Mouse (Mus musculus) intestine, postnatal 0 days (tissue): ENCODE results near the gene Cd19. TPM values are rescaled to one million over a fixed set of nuclear protein-coding genes. Genes with fewer than 3 reads are reported as not detected.
A peak's percentile ranks its signal among the peaks of the same experiment; 100 is the strongest.

Experiments used
- ATAC-seq: fragments of 200-750 bp; cut with Nextera tagmentation; 2 replicates; pipeline ENCODE4 v1.8.0; 2017; ENCODE audit warnings: mild to moderate bottlenecking, moderate TSS enrichment, moderate library complexity
- H3K27ac ChIP-seq: fragments of 300-500 bp; sonication (generic); 2 replicates; pipeline ENCODE4 v1.5.1; 2014; ENCODE audit warnings: mild to moderate bottlenecking, low read depth, low read length, moderate library complexity
- H3K27me3 ChIP-seq: fragments of 300-500 bp; sonication (generic); replicated peaks from 2 replicates; pipeline ENCODE4 v1.6.1; 2014; ENCODE audit warnings: low read length, mixed read lengths; ENCODE audit not compliant: control insufficient read depth, insufficient read depth
- H3K36me3 ChIP-seq: fragments of 300-500 bp; sonication (generic); 2 replicates; pipeline ENCODE4 v1.6.1; 2014; ENCODE audit warnings: mild to moderate bottlenecking, moderate library complexity; ENCODE audit not compliant: control insufficient read depth, insufficient read depth
- H3K4me1 ChIP-seq: fragments of 300-500 bp; sonication (generic); replicated peaks from 2 replicates; pipeline ENCODE4 v1.6.1; 2014; ENCODE audit warnings: antibody characterized with exemption, low read length, mixed read lengths; ENCODE audit not compliant: control insufficient read depth, insufficient read depth
- H3K4me2 ChIP-seq: fragments of 300-500 bp; sonication (generic); replicated peaks from 2 replicates; pipeline ENCODE4 v1.6.1; 2014; ENCODE audit warnings: low read depth, mild to moderate bottlenecking, moderate library complexity
- H3K4me3 ChIP-seq: fragments of 300-500 bp; sonication (generic); 2 replicates; pipeline ENCODE4 v1.5.1; 2014; ENCODE audit warnings: low read depth, low read length
- H3K9ac ChIP-seq: fragments of 300-500 bp; sonication (generic); 2 replicates; pipeline ENCODE4 v1.6.1; 2014; ENCODE audit warnings: mild to moderate bottlenecking, low read depth, low read length
- H3K9me3 ChIP-seq: fragments of 300-500 bp; sonication (generic); 2 replicates; pipeline ENCODE4 v1.6.1; 2016; ENCODE audit warnings: mixed run types; ENCODE audit not compliant: control insufficient read depth
- CTCF ChIP-seq: sonication (generic); IDR thresholded peaks from 2 replicates; pipeline ENCODE4 v1.5.1; 2016; ENCODE audit warnings: low read depth, mild to moderate bottlenecking, control low read depth, antibody characterized with exemption, moderate library complexity
- WGBS: fragments of 180-500 bp; shearing (Covaris S2); extraction: QIAGEN DNeasy Blood & Tissue Kit; methylation state at CpG from one replicate; pipeline ENCODE4 v1.1.7; 2014; 5-methylcytosine and 5-hydroxymethylcytosine counted together
- polyA plus RNA-seq: library from polyadenylated mRNA; unstranded; fragments of >200 nt; fragmentation: Nextera tagmentation; extraction: Ambion mirVana; gene quantifications from 2 replicates; pipeline ENCODE4 v1.2.1, GENCODE M21; 2015

The Cd19 gene
- polyA plus RNA-seq, 1 experiment from 2014 or later, result 0.07 TPM

GRCm38 (mm10) chr7:126443997-126444396, 29.3 kb upstream of the Cd19 start:
- no peaks in the 10 kb centered on the region for H3K27me3 ChIP-seq
- no peak for TF ChIP-seq CTCF

DNA sequence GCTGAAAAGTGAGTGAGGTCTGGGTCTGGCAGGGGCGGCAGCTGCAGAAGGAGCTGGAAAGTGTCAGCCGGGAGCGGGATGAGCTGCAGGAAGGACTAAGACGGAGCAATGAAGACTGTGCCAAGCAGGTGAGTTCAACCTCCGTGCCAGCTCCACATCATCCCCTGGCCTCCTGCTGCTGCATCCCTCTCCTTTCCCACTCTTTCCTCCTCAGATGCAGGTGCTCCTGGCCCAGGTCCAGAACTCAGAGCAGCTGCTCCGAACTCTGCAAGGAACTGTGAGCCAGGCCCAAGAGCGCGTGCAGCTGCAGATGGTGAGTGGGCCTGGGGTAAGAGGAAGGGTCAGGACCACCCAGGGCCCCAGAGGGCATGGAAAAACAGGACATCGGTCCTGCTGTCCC, 25.4 kb upstream of the Cd19 start:
- H3K4me2 ChIP-seq, result no peak overlapping the region
- H3K36me3 ChIP-seq, result peaks cover 30% of the 10 kb centered on the region
- no peaks in the 10 kb centered on the region for H3K27me3 ChIP-seq
- WGBS, result 81% methylated on average over 9 of the region's 9 CpGs
- no peak overlapping the region for H3K9ac ChIP-seq
- H3K9me3 ChIP-seq, result no peaks in the 10 kb centered on the region
- ATAC-seq, result no peak
- H3K27ac ChIP-seq, result no peak overlapping the region
- H3K4me1 ChIP-seq, result no peaks in the 10 kb centered on the region
- H3K4me3 ChIP-seq, result no peak overlapping the region
- no peak for TF ChIP-seq CTCF

More at GRCm38 (mm10) chr7:126443997-126444396, 29.3 kb upstream of the Cd19 start:
- WGBS, result 94% methylated on average over 10 of the region's 10 CpGs
- Histone ChIP-seq H3K36me3 (peaks cover 39% of the 10 kb centered on the region), H3K4me2 (no peak overlapping the region), H3K4me1 (no peaks in the 10 kb centered on the region), H3K9ac (no peak overlapping the region), H3K4me3 (no peak overlapping the region), H3K27ac (no peak overlapping the region), H3K9me3 (no peaks in the 10 kb centered on the region)
- no peak for ATAC-seq

- no peak overlapping the region for H3K4me3 ChIP-seq
- no peaks in the 10 kb centered on the region for H3K4me1 ChIP-seq
- H3K9me3 ChIP-seq, result no peaks in the 10 kb centered on the region
- no peak overlapping the region for H3K27ac ChIP-seq
- H3K27me3 ChIP-seq, result no peaks in the 10 kb centered on the region
- H3K4me2 ChIP-seq, result no peak overlapping the region
- no peak for ATAC-seq
- peaks cover 26% of the 10 kb centered on the region; the same call in 1 of the 2 replicates for H3K36me3 ChIP-seq
- 17% methylated on average over 8 of the region's 8 CpGs for WGBS
- TF ChIP-seq CTCF, result peak; percentile 94
- no peak overlapping the region for H3K9ac ChIP-seq
Observed at GRCm38 (mm10) chr7:126436851-126437250, 22.2 kb upstream of the Cd19 start.

- no peak overlapping the region for H3K27ac ChIP-seq
- no peaks in the 10 kb centered on the region for H3K27me3 ChIP-seq
- no peak overlapping the region for H3K9ac ChIP-seq
- ATAC-seq, result no peak
- no peak overlapping the region for H3K4me3 ChIP-seq
- no peak overlapping the region for H3K4me2 ChIP-seq
- WGBS, result 84% methylated on average over 3 of the region's 3 CpGs
- no peaks in the 10 kb centered on the region for H3K4me1 ChIP-seq
- H3K36me3 ChIP-seq, result peaks cover 27% of the 10 kb centered on the region; the same call in 1 of the 2 replicates
- no peaks in the 10 kb centered on the region for H3K9me3 ChIP-seq
- no peak for TF ChIP-seq CTCF
Observed at GRCm38 (mm10) chr7:126435801-126436200, 21.1 kb upstream of the Cd19 start.

DNA sequence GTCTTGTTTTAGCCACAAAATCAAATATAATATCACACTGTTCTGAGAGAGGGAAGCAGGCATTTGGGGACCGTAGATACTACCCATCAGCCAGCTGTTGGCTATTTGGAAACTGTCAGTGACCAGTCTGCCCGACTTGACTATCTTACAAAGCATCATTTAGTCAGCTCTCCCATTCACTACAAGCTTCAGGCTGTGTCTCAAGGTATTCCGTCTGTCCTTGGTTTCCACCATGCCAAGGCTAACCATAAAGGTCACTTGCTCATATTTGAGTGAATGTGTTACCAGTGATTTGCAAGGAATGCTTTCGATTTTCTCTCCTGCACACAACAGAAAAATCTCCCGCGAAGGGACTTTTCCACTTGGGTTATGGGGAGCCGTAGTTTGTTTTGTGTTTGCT, 20.0 kb upstream of the Cd19 start:
- peaks cover 22% of the 10 kb centered on the region; the same call in 1 of the 2 replicates for H3K36me3 ChIP-seq
- TF ChIP-seq CTCF, result no peak
- no peaks in the 10 kb centered on the region for H3K27me3 ChIP-seq
- H3K4me2 ChIP-seq, result no peak overlapping the region
- no peak overlapping the region for H3K27ac ChIP-seq
- no peak overlapping the region for H3K9ac ChIP-seq
- no peak for ATAC-seq
- H3K9me3 ChIP-seq, result no peaks in the 10 kb centered on the region
- WGBS, result 90% methylated on average over 7 of the region's 7 CpGs
- no peak overlapping the region for H3K4me3 ChIP-seq
- peaks cover 2% of the 10 kb centered on the region; the same call in 1 of the 2 replicates for H3K4me1 ChIP-seq

DNA sequence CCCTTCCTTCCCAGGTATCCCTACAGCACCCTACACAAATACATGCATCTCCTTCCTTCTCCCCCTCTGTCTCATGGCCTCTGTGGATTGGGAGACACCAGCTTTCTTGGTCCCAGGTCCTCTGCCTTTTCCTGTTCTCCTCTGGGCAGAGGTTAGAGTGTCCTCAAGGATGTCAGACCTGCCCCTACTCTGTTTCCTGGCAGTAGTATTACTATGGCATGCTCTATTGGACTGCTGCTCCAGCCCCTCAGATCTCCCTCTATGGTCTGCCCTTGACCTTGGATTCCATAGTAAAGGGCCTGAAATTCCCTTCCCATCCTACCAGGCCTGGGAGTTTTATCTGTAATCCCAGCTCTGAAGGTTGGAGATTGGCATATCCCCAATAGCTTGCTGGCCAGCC, 15.5 kb upstream of the Cd19 start:
- no peak overlapping the region for H3K27ac ChIP-seq
- H3K27me3 ChIP-seq, result no peaks in the 10 kb centered on the region
- no peaks in the 10 kb centered on the region for H3K9me3 ChIP-seq
- H3K9ac ChIP-seq, result no peak overlapping the region
- peaks cover 15% of the 10 kb centered on the region; the same call in 1 of the 2 replicates for H3K36me3 ChIP-seq
- no peak overlapping the region for H3K4me3 ChIP-seq
- H3K4me1 ChIP-seq, result peaks cover 5% of the 10 kb centered on the region; the same call in 1 of the 2 replicates
- ATAC-seq, result no peak
- no peak for TF ChIP-seq CTCF
- no peak overlapping the region for H3K4me2 ChIP-seq

DNA sequence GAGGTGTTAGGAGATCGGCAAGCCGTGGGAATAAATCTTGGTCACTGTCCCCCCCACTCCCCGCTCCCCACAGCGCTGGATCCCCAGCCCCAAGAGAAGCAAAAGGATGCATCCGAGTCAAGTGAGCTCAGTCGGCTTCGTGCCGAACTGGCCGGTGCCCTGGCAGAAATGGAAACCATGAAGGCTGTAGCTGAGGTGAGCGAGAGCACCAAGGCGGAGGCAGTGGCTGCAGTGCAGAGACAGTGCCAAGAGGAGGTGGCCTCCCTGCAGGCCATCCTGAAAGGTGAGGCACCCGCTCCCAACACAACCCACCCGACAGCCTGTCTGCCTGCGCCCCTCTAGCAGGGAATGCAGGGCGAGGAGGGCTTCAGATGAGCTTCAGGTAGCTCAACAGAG, 14.8 kb upstream of the Cd19 start:
- H3K27ac ChIP-seq, result no peak overlapping the region

More for the DNA sequence above, 14.8 kb upstream of the Cd19 start:
- no peak for TF ChIP-seq CTCF
- Histone ChIP-seq H3K4me3 (peak overlapping the region; percentile 62), H3K4me1 (peaks cover 5% of the 10 kb centered on the region; the same call in 1 of the 2 replicates), H3K9ac (peak overlapping the region; percentile 66), H3K27me3 (no peaks in the 10 kb centered on the region), H3K36me3 (peaks cover 14% of the 10 kb centered on the region; the same call in 1 of the 2 replicates), H3K9me3 (no peaks in the 10 kb centered on the region), H3K4me2 (peak overlapping the region; percentile 79)
- WGBS, result 32% methylated on average over 15 of the region's 15 CpGs
- 0 out of 2 replicates have a peak, but pooled peaks have one; percentile 3 for ATAC-seq
